Mouse (Mus musculus) ES-CJ7 (cell line): ENCODE measurements at regions not wholly inside any gene's neighbourhood (a gene's known extent, or its start where the extent isn't known, plus 50 kb on each side); places are given as distances from the start of the nearest gene placed in this dataset.

Experiments
- DNase-seq: peaks from one replicate; pipeline ENCODE4 v3.0.0; 2011; ENCODE audit warnings: low read depth, low spot score

DNA sequence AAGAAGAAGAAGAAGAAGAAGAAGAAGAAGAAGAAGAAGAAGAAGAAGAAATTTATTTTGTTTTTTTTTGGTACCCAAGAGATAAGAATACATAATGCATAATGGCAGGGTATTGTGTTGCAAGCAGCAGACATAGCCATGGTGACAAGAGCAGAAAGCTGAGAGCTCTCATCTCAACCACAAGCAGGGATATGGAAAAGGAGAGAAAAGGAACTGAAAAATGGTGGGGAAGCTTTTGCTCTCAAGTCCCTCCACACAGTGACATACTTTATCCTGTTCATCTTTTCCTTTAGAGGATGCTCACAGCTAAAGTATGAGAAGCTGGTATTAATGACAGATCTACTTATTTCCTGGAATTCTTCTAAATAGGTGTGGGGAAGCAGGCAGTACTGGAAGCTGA is 115.2 kb upstream of the Pik3r1 start:
- DNase-seq: no peak

DNA sequence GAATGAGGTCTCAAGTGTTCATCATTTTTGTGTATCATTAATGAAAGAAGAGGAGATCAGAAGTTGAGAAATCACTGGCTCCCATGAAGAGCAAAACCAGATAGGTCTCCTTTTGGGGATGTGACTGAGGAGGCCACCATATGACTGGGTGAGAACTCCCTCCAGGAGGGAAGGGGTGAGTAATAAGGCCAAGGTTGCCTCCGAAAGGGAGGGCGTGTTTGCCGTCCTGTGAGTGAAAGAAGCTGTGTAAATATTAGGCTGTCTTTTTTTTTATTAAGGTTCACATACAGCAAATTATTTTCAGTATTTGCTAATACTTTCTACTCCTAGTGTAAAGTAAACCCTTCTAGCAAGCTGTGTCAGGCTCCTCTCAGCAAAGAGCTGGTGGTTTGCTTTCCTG is 116.7 kb upstream of the Pik3r1 start:
- DNase-seq: no peak

DNA sequence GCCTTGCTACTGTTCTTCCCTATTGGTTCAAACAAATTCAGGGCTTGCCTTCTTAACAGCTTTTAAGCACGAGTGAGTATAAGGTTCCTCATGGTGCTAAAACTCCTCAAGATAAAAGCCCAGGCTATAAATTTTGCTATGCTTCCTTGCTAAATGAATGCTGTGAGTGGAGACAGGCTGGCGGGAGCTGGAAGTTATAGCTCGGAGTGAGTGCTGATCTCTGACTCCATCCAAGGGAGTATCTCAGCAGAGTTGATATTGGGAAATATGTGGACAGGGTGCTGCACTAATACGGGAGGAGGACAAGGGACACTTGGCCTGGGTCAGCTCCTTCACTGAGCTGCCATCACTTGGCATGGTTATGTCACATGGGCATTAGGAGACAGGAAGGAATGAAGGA is 123.5 kb upstream of the Pik3r1 start:
- no peak for DNase-seq

DNA sequence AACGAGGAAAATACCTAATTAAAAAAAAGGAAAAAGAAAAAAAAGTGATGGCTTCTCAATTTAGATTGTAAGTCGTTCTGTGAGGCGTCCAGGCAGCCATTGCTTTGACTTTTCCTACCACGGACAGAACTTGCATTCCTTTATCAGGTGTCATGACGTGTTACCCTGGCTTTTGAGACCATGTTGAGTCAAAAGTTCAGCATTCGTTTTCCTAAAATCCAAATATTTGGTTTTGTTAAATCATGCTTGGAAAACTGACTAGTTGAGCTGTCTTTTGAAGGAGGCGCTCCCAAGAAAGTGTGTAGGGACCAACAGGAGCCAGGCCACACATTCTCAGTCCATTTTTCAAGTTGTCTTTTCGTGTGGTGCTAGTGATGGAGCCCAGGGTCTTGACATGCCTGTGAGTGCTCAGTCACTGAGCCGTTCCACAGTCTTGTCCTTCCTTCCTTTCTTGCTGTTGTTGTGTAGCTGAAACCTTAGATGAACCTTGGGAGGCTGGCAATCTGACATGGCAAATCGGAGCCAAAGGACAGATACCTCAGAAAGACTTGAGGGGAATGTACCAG is 125.1 kb upstream of the Pik3r1 start:
- no peak for DNase-seq

DNA sequence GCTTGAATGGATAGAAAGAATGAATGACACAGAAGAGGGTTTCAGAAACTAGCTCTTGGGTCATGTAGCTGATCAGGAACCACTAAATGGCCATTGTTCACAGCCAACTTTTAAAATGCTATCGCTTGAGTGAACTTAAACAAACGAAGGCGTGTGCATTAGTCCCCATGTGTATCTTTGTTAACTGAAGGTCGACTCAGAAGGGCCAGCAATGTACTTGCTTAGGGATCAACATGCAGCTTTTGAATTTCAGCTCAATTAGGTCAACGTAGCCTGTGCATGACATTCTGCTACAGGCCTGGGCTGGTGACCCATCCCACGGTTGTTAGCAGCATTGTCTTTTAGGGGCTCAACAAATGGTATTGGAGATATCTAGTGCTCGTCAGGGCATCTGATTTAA is 127.1 kb upstream of the Pik3r1 start:
- no peak for DNase-seq

DNA sequence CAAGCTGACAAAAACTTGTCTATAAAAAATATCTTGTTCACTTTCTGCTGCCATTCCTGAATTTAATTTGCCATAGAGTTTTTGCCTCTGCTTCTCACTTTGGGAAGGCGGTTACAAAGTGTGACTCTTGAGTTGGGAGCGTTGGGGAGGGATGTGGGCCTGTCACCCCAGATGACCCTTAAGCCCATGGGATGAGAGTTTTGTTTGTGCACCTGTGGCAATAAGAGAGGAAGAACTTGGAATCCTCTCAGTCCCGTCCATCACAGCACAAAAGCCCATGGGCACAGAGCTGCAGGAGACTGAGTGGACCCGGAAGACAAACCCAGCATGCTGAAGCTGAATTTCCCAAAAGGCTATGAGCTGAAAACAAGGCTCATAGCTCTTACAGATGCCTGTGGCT is 127.7 kb upstream of the Pik3r1 start:
- DNase-seq: no peak

DNA sequence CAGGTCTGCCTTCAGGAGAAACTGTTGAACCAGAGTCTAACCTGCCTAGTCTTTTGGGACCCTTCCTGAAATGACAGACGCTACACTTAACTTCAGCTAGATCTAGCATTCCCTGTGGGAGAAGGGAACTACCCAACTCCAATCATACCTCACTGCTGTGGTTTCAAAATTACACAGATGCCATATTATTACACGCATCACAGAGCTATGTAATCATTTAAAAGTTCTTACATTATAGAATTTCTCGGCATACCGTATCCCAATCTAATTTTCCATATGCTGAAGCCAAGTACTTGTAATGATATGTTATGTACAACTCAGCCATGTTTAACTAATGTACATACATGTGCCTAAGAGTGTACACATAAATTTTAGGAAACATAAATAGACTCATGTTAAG is 128.9 kb upstream of the Pik3r1 start:
- no peak for DNase-seq

DNA sequence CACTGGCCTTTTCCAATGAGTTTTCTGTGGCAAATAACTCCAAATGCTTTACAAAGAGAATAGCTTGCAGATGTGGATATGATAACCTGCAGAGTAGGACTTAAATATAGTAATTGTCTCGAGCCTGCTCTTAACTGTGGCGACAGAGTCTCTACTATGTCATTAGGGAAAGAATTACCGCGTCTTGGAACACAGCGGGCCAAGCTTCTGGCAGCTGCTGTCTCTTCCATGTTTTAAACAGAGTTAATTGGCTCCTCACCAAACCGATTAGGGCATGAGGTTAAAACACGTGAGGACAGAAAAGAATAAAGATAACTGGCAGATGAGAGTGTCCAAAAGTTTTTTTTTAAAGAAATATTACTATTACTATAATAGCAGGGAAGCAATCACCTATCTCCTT is 134.2 kb upstream of the Pik3r1 start:
- no peak for DNase-seq

DNA sequence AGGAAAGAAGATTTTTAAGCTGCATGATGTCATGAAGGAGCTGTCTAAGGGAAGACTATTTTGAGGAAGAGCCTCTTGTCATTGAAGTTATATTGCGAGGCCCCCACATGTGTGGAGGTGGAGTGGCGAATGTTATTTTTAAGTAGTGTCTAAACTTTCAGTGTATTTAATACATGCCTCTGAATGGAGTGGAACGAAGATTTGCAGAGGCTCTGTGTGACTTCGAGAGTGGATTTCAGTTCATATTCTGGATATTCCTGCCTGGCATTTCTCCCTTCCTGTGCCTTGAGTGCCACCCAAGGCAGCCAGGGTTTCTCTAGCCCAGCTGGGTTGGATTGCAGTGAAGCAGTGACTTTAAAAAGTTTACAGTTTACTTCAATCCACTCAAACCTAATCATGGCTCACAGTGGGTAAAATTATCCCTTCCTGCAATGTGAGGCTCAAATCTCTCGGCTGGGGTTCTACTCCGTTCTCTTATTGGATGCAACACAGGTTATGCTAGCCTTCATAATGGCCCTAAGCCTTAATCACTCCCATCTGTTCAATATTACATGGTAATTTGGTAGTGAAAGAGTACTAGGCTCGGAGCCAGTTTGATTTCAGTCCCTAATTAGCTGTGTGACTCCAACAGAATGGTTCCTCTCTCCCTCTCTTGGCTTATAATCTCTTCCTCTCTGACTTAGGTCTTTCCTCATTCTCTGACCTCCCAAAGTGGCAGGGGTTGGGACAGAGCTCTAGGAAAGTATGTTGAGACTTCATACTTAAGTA is 138.1 kb upstream of the Pik3r1 start:
- no peak for DNase-seq

DNA sequence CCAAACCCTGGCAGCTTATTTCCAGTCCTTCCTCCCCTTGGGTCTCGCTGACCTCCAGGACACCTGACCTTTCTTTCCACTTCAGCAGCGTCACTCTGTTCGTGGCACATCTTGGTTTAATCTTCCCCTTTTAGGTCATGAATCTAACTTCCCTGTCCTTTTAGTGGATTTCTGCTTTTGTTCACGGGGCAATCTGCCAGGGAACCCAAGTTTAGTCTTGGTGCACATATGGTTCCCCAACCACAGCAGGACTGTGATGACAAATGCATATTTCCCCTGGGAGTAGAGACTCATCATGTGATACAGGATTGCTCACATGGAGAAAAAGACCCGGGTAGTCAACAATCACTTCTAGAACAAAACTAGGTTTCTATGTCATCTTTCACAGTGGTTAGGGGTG is 141.0 kb upstream of the Pik3r1 start:
- no peak for DNase-seq

DNA sequence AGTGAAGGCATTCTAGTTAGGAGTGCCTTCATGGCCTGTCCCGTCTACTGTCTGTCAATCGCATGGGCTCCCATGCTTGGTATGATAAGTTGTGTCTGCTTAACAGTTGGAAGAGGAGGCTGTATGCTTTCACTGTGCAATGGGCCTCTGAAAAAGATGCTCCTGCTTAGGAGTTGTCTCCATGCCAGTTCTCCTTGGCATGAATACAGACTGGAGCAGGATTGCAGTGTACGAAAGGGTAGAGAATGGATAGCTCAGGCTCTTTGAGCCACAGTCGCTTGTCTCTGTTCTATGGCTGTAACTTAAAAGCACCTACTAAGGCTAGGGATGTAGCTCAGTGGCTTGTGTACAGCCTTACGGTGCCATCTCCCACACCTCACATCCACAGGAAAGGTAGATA is 142.7 kb upstream of the Pik3r1 start:
- no peak for DNase-seq

DNA sequence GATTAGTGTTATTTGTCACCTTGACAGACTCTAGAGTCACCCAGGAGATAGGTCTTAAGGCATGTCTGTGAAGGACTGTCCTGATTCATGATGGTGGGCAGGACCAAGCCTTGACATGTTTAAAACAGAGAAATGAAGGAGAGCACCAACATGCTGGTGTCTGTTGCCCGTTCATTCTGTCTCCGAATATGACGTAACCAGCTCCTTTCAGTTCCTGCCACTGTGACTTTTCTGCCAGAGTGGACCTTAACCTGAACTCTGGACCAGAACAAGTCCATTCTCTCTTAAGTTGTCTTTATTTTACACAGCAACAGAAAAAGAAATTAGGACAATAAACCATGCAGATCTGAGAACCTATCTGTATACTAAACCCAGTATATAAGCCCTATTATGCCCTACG is 146.1 kb upstream of the Pik3r1 start:
- DNase-seq: no peak

DNA sequence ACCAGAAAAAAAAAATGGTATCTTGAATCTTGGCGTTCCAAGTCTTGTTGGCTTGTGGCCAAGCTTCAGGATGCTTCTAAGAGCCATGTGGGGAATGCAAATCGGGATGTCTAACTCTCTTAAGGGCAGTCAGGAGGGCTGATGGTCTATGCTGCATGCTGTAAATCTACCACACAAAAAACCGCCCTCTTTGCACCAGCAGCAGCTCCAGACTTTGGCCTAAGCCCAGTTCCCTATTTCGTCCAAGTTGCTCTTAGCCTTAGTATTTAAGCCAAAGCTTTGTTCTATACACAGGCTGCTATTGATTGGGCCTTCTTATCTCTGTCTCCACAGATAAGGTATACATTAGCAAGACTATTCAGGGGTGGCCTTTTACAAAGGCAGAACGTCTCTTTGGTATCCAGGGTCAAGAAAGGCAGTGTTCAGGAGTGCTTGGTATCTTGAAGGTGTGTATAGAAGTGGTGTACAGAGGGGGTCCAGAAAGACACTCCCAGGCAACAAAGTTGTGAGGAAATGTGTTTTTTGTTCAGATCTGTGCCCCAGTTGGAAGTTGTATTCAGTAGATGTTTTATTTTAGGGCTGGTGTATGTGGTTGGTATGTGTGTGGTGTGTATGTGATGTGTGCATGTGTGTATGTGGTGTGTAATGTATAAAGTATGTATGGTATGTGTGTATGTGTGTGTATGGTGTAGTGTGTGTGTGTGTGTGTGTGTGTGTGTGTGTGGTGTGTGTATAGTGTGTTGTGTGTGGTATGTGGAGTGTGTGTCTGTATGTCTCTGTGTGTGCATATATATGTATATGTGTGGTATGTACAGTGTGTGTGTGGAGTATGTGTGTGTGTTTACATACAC is 146.9 kb upstream of the Pik3r1 start:
- DNase-seq: no peak

DNA sequence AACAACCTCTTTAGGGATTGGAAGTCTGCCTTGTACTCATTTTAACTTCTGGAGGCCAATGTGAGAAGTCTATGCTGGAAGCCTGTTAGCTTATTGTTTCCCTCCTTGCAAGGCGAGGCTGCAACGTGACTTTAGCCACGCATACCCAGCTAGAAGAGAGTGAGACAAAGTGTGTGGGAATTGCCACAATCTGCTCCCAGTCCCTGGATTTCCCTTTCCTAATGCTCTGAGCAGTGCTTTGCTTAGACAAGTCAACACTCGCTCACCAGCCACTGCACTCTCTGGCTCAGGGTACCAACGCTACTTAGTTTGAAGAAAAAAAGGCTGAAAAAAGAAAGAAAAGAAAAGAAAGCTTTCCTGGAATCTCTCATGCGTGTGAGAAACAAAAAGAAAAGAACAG is 147.5 kb upstream of the Pik3r1 start:
- DNase-seq: no peak

DNA sequence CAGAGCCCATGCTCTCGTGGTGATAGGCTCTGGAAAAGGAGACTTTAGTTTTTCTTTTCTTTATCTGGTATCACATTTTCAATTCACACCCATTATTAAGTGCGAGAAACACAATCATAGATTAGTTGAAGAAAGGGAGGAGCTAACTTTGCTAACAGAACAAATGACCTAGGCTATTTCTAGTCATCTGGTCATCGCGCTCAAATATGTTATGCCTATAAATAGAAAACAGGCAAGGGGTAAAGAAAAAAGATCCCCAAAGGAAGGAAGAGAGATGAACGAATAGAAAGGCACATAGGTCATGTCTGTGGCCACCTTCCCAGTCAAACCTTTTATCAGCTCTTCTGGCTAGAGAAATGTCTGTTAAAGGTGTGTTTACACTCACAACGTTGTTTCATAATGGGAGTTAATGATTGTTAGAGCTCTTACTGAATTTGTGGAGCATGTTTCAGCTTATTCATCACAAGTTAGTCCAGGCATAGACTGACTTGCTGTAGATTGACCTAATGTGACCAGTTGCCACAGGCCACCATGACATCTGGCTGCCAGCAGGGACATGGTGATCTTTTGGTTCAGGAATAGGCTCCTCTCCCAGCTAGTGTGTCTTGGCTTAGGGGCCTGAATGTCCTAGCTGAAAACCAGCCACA is 148.1 kb upstream of the Pik3r1 start:
- no peak for DNase-seq

DNA sequence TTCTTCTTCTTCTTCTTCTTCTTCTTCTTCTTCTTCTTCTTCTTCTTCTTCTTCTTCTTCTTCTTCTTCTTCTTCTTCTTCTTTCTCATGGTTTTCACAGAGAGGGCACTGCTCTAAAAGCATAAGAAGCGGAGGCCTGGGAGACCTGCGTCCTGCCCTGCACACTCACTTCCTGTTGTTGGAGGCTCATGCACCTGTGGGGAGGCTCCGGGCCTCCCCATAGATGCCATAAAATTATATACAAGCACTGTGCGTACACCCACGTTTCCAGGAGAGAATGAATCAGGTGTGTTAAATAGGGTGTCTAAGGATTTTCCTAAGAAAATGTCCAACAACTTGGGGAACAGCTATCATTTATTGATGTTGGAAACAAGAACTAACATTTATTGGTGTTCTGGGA is 148.9 kb upstream of the Pik3r1 start:
- DNase-seq: no peak

DNA sequence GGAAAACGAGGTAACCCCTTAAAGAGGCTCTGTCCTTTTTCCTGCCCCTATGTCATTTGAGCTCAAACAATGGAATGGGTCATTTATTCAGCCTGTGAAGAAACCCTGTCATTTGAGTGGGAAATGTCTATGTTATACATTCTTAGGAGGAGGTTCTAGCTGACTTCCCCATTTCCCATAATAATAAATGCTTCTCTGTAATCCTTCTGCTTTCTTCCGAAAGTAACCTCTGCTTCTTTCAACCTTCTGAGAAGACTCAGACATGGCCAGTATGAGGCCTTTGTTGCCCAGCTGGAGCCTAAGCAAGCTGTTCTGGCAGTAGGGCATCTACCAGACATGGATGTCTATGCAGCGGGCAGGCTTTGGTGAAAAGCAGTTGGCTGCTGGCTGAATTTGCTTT is 150.2 kb upstream of the Pik3r1 start:
- no peak for DNase-seq

DNA sequence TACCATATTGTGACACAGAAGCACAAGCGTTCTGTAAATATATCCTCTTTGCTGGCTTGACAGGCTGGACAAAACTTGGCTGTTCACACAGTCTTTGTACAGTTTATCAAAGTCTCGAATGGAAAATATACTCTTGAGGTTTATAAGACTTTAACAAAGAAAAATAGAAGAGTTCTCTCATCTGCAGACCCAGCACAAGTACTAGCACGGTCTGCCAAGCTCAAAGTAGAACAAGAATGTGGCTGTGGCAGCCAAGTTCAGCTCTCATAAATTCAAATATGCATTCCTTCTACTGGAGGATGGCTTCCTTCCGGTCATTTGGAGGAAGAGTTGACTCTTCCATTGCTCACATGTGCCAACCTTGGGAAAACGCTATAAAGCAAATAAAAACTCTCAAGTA is 151.2 kb upstream of the Pik3r1 start:
- DNase-seq: no peak

DNA sequence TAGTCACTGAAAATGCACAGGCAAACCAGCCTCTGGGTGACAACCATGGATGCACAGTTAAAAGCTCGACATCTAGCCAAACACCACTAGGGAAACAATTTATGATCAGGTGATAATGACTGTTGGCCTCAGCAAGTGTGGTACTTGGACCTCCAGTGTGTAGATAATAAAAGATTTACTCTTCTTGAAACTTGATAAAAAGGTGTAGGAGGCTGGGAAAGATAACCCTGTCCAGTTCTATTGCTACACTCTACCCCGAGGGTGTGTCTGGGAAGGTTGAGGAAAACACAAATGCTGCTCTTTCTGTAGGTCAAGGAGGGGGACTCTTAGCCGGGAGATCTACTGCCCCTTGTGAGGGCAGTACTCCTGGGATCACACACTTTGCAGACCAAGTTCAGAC is 152.4 kb upstream of the Pik3r1 start:
- no peak for DNase-seq

DNA sequence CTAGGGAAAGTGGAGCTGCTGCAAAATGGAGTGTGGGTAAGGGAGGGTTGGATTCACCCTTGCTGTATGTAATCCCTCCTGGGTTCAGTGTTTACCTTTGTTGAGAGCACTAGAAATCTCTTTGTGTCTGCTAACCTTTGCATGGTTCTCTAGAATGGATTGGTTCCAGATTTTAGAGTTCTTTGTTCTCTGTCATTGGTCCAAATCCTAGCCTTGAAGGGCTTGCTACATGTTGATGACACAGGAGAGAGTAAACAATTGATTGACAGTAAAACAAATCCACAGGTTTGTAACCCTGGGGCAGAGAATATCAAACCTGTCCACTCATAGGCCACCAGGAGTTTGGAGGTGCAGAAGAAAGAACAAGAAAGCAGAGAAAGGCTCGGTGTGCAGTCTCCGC is 156.6 kb upstream of the Pik3r1 start:
- DNase-seq: no peak

DNA sequence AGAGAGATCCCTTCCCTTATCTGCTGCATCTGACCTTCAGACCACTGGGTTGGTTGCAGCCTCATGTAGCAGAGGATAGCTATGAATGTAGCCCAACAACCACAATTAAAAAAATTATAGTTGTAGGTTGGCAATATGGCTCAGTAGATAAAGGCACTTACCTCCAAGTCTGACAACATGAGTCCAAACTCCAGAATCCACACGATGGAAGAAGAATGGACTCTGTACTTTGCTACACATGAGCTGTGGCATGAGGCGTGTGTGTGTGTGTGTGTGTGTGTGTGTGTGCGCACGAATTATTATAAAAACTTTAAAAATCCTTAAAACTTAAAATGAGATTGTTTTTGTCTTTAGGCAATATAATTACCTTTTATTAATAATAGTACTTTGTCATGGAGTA is 163.2 kb upstream of the Pik3r1 start:
- no peak for DNase-seq

DNA sequence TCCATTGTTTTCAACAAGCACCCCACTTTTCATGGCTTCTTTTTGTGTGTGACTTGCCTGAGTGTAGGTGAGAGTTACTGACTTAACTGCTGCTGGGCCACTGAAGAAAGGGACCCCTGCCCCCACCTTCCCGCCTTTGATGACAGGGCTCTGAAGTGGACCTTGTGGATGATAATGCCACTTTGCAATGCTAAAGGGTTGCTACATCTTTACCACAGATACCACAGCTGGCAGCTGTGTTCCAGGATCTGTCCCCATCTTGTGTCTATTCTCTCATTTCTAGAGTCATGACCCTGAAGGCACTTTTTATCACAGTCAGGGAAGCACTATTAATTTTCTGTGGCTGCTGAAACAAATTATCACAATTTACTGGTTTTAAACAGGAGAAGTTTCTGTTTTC is 163.9 kb upstream of the Pik3r1 start:
- no peak for DNase-seq
